Mouse (Mus musculus) gastrocnemius, adult 2 months (tissue): ENCODE measurements around the gene Lenep. TPM values are rescaled to one million over a fixed set of nuclear protein-coding genes. Genes with fewer than 3 reads are reported as not detected.

Source experiments
- DNase-seq: peaks from one replicate; pipeline ENCODE4 v3.0.0; 2022
- H3K27ac ChIP-seq: fragments of 200-600 bp; 2 replicates; pipeline ENCODE4 v1.8.1; 2022; ENCODE audit warnings: mild to moderate bottlenecking
- H3K4me3 ChIP-seq: fragments of 200-600 bp; 2 replicates; pipeline ENCODE4 v1.8.1; 2022; ENCODE audit warnings: mild to moderate bottlenecking, moderate library complexity
- CTCF ChIP-seq: fragments of 200-600 bp; IDR thresholded peaks from 2 replicates; pipeline ENCODE4 v1.8.1; 2022; ENCODE audit warnings: antibody characterized with exemption, mild to moderate bottlenecking, moderate library complexity
- intact Hi-C: fragments of 180-260 bp; cut with DNase I; formaldehyde crosslinking; loops from one replicate; pipeline ENCODE4 v1.15.1; 2025
- total RNA-seq, 2 experiments: library from RNA; stranded (reverse); gene quantifications; 2 replicates each; pipeline ENCODE4 v1.2.3; 2021

Lenep gene
- total RNA-seq, 2 experiments from 2014 or later = 0.41 to 2.1 TPM

GRCm38 (mm10) chr3:89425876-89426275 lies 23.3 kb upstream of the Lenep start:
- Histone ChIP-seq H3K4me3 (no peak overlapping the region), H3K27ac (no peak overlapping the region)
- no peak for TF ChIP-seq CTCF
- DNase-seq = no peak
- intact Hi-C loops = no loop called here

GRCm38 (mm10) chr3:89425141-89425525 lies 22.5 kb upstream of the Lenep start:
- no peak overlapping the region for H3K27ac ChIP-seq
- H3K4me3 ChIP-seq = no peak overlapping the region
- DNase-seq = no peak
- no peak for TF ChIP-seq CTCF
- intact Hi-C loops = no loop called here

GRCm38 (mm10) chr3:89424416-89425140 lies 22.0 kb upstream of the Lenep start:
- H3K27ac ChIP-seq = no peak overlapping the region

GRCm38 (mm10) chr3:89422556-89423205 lies 20.1 kb upstream of the Lenep start:
- H3K4me3 ChIP-seq = peak overlapping the region; percentile 67
- intact Hi-C loops = no loop called here
- no peak for DNase-seq
- no peak for TF ChIP-seq CTCF
- H3K27ac ChIP-seq = peak overlapping the region; percentile 43

More at GRCm38 (mm10) chr3:89424416-89425140, 22.0 kb upstream of the Lenep start:
- TF ChIP-seq CTCF = no peak
- no peak overlapping the region for H3K4me3 ChIP-seq
- DNase-seq = no peak
- intact Hi-C loops = no loop called here

- intact Hi-C loops = no loop called here
These were observed 19.3 kb upstream of the Lenep start for GRCm38 (mm10) chr3:89421810-89422473.

GRCm38 (mm10) chr3:89421002-89421774 lies 18.6 kb upstream of the Lenep start:
- intact Hi-C loops = no loop called here
- peak; percentile 90 for DNase-seq
- peak overlapping the region; percentile 94 for H3K27ac ChIP-seq
- H3K4me3 ChIP-seq = peak overlapping the region; percentile 67
- no peak for TF ChIP-seq CTCF

More at GRCm38 (mm10) chr3:89421810-89422473, 19.3 kb upstream of the Lenep start:
- peak overlapping the region; percentile 67 for H3K4me3 ChIP-seq
- no peak for TF ChIP-seq CTCF
- DNase-seq = peak; percentile 48
- H3K27ac ChIP-seq = peak overlapping the region; percentile 94

- intact Hi-C loops = no loop called here
- Histone ChIP-seq H3K27ac (peak overlapping the region; percentile 94), H3K4me3 (peak overlapping the region; percentile 67)
- no peak for DNase-seq
- no peak for TF ChIP-seq CTCF
These were observed 17.8 kb upstream of the Lenep start for GRCm38 (mm10) chr3:89420421-89420820.

- TF ChIP-seq CTCF = no peak
- intact Hi-C loops = no loop called here
- Histone ChIP-seq H3K4me3 (peak overlapping the region; percentile 85), H3K27ac (peak overlapping the region; percentile 94)
- no peak for DNase-seq
These were observed 17.4 kb upstream of the Lenep start for GRCm38 (mm10) chr3:89419981-89420380.

GRCm38 (mm10) chr3:89419571-89419970 lies 17.0 kb upstream of the Lenep start:
- no peak for TF ChIP-seq CTCF
- intact Hi-C loops = no loop called here
- peak overlapping the region; percentile 94 for H3K27ac ChIP-seq
- DNase-seq = peak; percentile 67
- peak overlapping the region; percentile 85 for H3K4me3 ChIP-seq

- peak; percentile 86 for DNase-seq
- H3K27ac ChIP-seq = peak overlapping the region; percentile 94
- no peak for TF ChIP-seq CTCF
- peak overlapping the region; percentile 85 for H3K4me3 ChIP-seq
- intact Hi-C loops = no loop called here
These were observed 16.3 kb upstream of the Lenep start for GRCm38 (mm10) chr3:89418861-89419250.

- Histone ChIP-seq H3K27ac (peak within 1 kb of the TSS; percentile 94), H3K4me3 (peak within 1 kb of the TSS; percentile 85)
- DNase-seq = peak; percentile 95
- intact Hi-C loops = no loop called here
- TF ChIP-seq CTCF = no peak
These were observed 15.7 kb upstream of the Lenep start, which contains the start of the genes Cks1b and Shc1 for GRCm38 (mm10) chr3:89418170-89418860. Cks1b (minus strand) TSS chr3:89418383. Shc1 (plus strand) TSS chr3:89418443.

GRCm38 (mm10) chr3:89417840-89418169 lies 15.2 kb upstream of the Lenep start:
- no peak for DNase-seq
- TF ChIP-seq CTCF = no peak
- H3K27ac ChIP-seq = peak overlapping the region; percentile 94
- peak overlapping the region; percentile 85 for H3K4me3 ChIP-seq
- intact Hi-C loops = no loop called here
